Mouse (Mus musculus) hindbrain, embryonic 10.5 days (tissue): Measurements from ENCODE around the gene Alpl. TPM values are rescaled to one million over a fixed set of nuclear protein-coding genes. Genes with fewer than 3 reads are reported as not detected.

Source experiments
- DNase-seq: peaks from one replicate; pipeline ENCODE4 v3.0.0-alpha.2; 2017; ENCODE audit warnings: low spot score
- H3K27ac ChIP-seq: fragments of 300-500 bp; sonication (generic); 2 replicates; pipeline ENCODE4 v1.5.1; 2016; ENCODE audit warnings: mild to moderate bottlenecking, moderate library complexity
- H3K27me3 ChIP-seq: fragments of 300-500 bp; sonication (generic); 2 replicates; pipeline ENCODE4 v1.6.1; 2016; ENCODE audit warnings: mild to moderate bottlenecking; ENCODE audit not compliant: poor library complexity, insufficient read depth, severe bottlenecking
- H3K36me3 ChIP-seq: fragments of 300-500 bp; sonication (generic); 2 replicates; pipeline ENCODE4 v1.6.1; 2016; ENCODE audit warnings: mild to moderate bottlenecking, moderate library complexity
- H3K4me1 ChIP-seq: fragments of 300-500 bp; sonication (generic); replicated peaks from 2 replicates; pipeline ENCODE4 v1.6.1; 2016; ENCODE audit warnings: mild to moderate bottlenecking
- H3K4me3 ChIP-seq: fragments of 300-500 bp; sonication (generic); 2 replicates; pipeline ENCODE4 v1.5.1; 2016; ENCODE audit warnings: mild to moderate bottlenecking, moderate library complexity
- H3K9me3 ChIP-seq: fragments of 300-500 bp; sonication (generic); 2 replicates; pipeline ENCODE4 v1.6.1; 2016; ENCODE audit warnings: mild to moderate bottlenecking, moderate library complexity
- WGBS: fragments of 180-500 bp; shearing (Covaris S2); methylation state at CpG from one replicate; pipeline ENCODE4 v1.1.7; 2016; 5-methylcytosine and 5-hydroxymethylcytosine counted together
- polyA plus RNA-seq: library from polyadenylated mRNA; unstranded; fragments of >200 nt; fragmentation: Nextera tagmentation; extraction: Ambion mirVana; gene quantifications from 2 replicates; pipeline ENCODE4 v1.2.1, GENCODE M21; 2016

Alpl gene
- 23.4 and 26.1 TPM in 2 replicates for polyA plus RNA-seq

DNA sequence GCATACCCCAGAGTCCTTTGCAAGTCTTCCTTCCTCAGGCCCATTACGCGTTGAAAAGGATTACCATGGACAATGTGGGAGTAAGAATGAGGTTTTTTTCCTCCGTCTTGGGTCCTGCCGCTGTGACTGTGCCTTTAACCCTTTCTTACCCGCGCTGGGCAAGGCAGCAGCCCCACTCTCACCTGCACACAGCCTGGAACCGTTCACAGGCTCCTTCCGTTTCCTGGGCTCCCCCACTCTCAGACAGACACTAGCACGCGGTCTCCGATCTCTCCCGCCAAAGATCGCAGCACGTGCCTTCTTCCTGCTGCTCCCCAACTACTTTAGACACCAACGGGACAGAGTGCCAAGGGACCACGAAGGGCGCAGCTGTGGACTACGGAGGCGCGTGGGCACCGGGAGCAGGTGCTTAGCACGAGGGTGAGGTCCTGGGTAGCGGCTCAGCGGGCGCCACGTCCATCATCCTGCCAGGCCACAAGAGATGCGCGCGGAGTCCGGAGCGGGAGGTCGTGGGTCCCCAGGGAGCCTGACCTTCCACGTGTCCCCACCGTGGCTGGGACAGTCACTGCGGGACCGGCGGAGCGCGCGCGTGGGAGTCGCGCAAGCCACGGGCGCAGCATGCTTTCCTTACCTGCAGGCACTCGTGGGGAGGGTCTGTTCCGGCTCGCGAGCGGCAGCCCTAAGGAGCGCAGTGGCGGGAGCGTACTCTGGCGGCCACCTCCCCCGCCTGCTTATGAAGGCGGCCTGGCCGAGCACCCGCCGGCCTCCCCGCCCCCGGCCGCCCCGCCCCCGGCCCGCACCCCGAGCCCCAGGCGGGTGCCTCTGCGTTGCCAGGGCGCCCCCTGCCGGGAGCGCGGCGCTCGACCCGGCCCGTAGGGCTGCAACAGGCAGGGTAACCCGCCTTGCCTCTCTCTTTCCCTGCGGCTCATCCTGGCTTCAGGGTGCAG is at the start of gene Alpl:
Alpl (minus strand) TSS at position 774 of the 947 bp plus-strand sequence.
- H3K4me1 ChIP-seq = peaks cover 65% of the 10 kb centered on the region
- H3K36me3 ChIP-seq = no peaks in the 10 kb centered on the region
- DNase-seq = peak; percentile 77
- H3K9me3 ChIP-seq = no peaks in the 10 kb centered on the region
- H3K27me3 ChIP-seq = peaks cover 64% of the 10 kb centered on the region
- WGBS = 1% methylated on average over 78 of the region's 78 CpGs
- H3K27ac ChIP-seq = peak within 1 kb of the TSS; percentile 84
- H3K4me3 ChIP-seq = peak within 1 kb of the TSS; percentile 60

DNA sequence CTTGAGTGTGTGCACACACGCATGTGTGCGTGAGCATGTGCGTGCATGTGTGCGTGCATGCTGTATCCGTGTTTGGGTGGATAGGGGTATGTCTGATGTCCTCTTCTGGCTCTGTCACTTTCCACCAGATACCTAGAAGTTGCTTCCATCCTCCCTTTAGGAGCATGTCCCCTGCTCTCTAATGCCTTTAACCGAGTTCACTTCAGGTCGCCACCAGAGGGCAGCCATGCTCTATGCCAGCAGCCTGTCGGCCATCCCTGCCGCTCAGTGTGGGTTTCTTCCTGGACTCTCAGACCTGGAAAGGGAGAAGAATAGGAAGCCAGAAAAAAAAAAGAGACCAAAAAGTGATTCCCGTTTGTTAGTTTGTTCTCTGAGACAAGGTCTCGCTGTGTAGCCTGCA is 48.5 kb upstream of the Alpl start:
- H3K36me3 ChIP-seq = no peaks in the 10 kb centered on the region
- H3K27ac ChIP-seq = no peak overlapping the region
- peak; percentile 82 for DNase-seq
- no peaks in the 10 kb centered on the region for H3K27me3 ChIP-seq
- H3K4me3 ChIP-seq = no peak overlapping the region
- 24% methylated on average over 11 of the region's 11 CpGs for WGBS
- H3K9me3 ChIP-seq = 0 out of 2 replicates have a peak, but pooled peaks cover 4% of the 10 kb centered on the region
- 0 out of 2 replicates have a peak, but pooled peaks cover 4% of the 10 kb centered on the region for H3K4me1 ChIP-seq

DNA sequence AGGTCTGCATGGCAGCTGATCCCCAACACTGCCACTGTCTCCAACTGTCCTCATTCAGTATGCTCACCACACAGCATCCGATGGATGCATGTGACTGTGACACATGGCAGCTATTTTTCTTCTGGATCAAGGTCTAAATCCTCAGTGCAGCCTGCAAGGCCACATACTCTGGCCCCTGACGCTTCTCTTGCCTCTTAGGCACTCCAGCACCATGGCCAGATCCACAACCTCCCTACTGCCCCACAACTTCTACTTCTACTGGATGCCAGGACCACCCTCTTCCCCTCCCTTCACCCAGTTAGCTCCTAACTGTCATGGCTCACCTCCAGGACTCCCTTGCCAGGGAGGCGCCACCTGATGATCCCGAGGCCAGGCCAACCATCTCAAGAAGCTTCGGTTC is 43.3 kb upstream of the Alpl start:
- H3K9me3 ChIP-seq = no peaks in the 10 kb centered on the region
- peaks cover 8% of the 10 kb centered on the region for H3K4me1 ChIP-seq
- no peak for DNase-seq
- no peak overlapping the region for H3K27ac ChIP-seq
- no peak overlapping the region for H3K4me3 ChIP-seq
- H3K27me3 ChIP-seq = peaks cover 10% of the 10 kb centered on the region
- 86% methylated on average over 5 of the region's 5 CpGs for WGBS
- H3K36me3 ChIP-seq = no peaks in the 10 kb centered on the region

DNA sequence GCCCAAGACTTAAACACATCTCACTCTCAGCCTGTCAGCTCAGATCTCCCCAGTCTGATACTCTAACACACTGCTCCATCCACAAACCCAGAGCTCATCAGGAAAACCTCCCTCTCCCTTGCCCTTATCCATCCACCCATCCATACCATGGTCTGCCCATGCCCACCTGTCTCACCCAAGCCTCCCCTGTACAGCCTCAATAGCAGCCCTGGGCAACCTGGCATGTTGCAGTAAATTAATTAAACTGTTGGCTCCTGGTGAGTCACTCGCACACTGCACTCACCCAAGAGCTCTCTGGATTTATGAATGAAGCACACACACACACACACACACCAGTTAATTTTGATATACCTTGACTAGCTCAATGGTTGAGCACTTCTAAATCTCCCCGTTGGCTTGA is 42.6 kb upstream of the Alpl start:
- H3K4me3 ChIP-seq = no peak overlapping the region
- WGBS = 91% methylated on average over 2 of the region's 2 CpGs
- H3K9me3 ChIP-seq = no peaks in the 10 kb centered on the region
- no peaks in the 10 kb centered on the region for H3K36me3 ChIP-seq
- H3K27ac ChIP-seq = no peak overlapping the region
- peaks cover 8% of the 10 kb centered on the region for H3K4me1 ChIP-seq
- DNase-seq = no peak
- H3K27me3 ChIP-seq = peaks cover 10% of the 10 kb centered on the region

DNA sequence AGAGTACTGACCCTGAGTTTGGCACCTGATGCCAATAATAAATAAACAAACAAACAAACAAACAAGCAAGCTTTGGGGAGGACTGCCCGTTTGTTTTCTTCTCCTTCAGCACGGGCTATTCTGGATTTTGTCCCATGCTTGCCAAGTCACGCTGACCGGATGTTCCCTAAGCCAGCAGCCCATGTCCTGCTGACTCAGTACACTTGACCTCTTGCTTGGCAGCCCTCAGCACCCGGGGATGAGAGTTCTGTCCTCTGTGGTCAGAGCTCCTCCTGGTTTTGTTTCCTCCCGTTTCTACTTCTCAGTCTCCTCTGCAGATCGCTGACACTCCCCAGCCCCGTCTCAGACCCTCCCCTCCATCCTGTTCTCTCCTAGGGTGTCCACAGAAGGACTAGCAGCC is 41.6 kb upstream of the Alpl start:
- Histone ChIP-seq H3K4me1 (peaks cover 8% of the 10 kb centered on the region), H3K9me3 (no peaks in the 10 kb centered on the region), H3K4me3 (no peak overlapping the region), H3K36me3 (no peaks in the 10 kb centered on the region), H3K27ac (no peak overlapping the region), H3K27me3 (peaks cover 10% of the 10 kb centered on the region)
- WGBS = 83% methylated on average over 8 of the region's 8 CpGs
- no peak for DNase-seq

DNA sequence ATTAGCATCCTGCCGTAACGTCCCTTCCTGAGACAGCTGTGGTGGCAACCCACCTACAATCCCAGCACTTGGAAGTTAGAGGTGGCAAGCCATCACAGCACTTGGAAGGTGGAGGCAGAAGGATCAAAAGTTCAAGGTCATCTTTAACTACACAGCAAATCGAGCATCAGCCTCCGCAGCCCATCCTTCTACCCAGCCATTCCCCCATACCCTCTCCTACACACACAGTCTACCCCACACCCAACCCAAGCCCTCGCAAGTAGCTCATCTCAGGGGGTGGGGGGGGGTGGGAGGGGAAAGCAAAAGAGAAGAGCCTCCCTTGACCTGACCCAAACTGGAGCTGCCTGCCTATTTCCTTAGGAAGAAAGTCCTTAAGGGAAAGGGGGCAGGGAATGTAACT is 40.6 kb upstream of the Alpl start:
- H3K27me3 ChIP-seq = peaks cover 15% of the 10 kb centered on the region
- no peaks in the 10 kb centered on the region for H3K36me3 ChIP-seq
- DNase-seq = no peak
- H3K9me3 ChIP-seq = no peaks in the 10 kb centered on the region
- no peak overlapping the region for H3K4me3 ChIP-seq
- WGBS = 92% methylated on average over 5 of the region's 5 CpGs
- peaks cover 8% of the 10 kb centered on the region for H3K4me1 ChIP-seq
- H3K27ac ChIP-seq = no peak overlapping the region

DNA sequence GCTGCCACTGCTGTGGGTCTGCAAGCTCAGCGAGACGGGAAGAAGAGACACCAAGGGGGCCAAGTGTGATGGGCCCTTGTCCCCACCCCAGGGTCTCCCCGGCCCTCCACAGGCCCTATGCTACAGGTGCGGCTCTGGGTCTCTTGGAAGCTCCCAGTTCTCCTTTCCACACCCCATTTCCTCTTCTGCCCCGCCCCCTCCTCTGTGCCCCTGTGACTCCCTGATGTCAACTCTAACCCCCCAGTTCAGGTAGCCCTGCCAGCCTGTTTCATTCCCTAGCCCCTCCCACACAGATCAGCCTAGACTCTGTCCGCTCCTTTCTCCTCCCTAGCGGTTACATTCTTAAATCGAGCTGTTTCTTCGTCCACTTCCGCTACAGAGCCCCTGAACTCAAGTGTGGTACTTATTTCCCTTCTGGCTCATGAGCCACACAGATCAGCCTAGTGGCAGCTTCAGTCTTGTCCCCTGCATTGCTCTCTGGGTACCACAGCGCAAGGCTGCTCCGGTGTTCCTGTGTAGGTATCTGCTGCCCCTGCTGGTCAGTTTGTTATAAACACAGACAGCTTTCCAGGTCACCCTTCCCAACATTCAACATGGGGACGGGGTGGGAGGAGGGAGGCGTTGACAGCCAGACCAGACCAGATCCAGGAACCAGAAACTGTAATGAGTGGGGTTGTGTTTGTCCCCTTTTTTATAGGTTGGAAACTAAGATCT is 39.6 kb upstream of the Alpl start:
- Histone ChIP-seq H3K27me3 (peaks cover 23% of the 10 kb centered on the region), H3K36me3 (no peaks in the 10 kb centered on the region), H3K27ac (0 out of 2 replicates have a peak overlapping the region, but pooled peaks have one; percentile 42), H3K9me3 (no peaks in the 10 kb centered on the region), H3K4me3 (peak overlapping the region; percentile 24; the same call in 1 of the 2 replicates), H3K4me1 (peaks cover 8% of the 10 kb centered on the region)
- 16% methylated on average over 14 of the region's 14 CpGs for WGBS
- DNase-seq = peak; percentile 84

DNA sequence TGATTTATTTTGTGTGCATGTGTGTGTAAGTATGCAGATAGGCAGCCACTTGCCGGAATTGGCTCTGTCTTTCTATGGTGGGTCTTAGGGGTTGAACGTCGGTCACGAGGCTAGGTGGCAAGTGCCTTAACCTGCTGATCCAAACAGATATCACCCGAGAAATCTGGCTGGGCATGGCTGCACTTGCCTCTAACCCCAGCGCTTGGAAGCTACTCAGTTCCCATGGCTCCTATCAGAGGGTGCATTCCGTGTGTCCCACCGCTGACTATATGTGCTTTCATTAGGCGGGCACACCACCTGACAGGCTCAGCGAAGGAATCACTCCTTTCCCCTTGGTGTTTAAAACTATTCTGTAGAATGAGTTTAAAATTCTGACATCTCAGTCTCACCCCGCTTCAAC is 35.4 kb upstream of the Alpl start:
- H3K4me1 ChIP-seq = peaks cover 14% of the 10 kb centered on the region
- H3K4me3 ChIP-seq = no peak overlapping the region
- peaks cover 44% of the 10 kb centered on the region for H3K27me3 ChIP-seq
- H3K36me3 ChIP-seq = no peaks in the 10 kb centered on the region
- WGBS = 88% methylated on average over 11 of the region's 11 CpGs
- no peak for DNase-seq
- H3K27ac ChIP-seq = no peak overlapping the region
- no peaks in the 10 kb centered on the region for H3K9me3 ChIP-seq

DNA sequence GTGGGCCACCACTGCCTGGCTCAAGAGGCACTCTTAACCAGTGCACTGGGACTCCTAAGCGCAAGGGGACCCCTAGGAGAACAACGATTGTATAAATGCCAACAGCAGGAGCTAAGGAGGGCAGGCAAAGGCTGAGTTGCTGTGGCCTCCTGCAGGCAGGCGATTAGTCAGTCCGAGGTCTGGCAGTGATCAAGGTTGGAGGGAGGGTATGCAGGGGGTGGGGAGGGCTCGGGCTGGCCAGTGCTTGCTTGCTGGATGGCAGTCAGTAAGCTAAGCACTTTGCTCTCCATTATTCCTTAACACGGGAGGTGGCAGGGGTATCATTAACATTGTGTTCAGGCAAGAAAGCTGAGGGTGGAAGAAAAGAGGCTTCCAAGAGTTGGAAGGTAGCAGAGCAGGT is 34.2 kb upstream of the Alpl start:
- H3K9me3 ChIP-seq = no peaks in the 10 kb centered on the region
- H3K4me1 ChIP-seq = peaks cover 7% of the 10 kb centered on the region
- H3K27me3 ChIP-seq = peaks cover 40% of the 10 kb centered on the region
- H3K36me3 ChIP-seq = no peaks in the 10 kb centered on the region
- 21% methylated on average over 6 of the region's 6 CpGs for WGBS
- no peak overlapping the region for H3K4me3 ChIP-seq
- no peak overlapping the region for H3K27ac ChIP-seq
- no peak for DNase-seq

DNA sequence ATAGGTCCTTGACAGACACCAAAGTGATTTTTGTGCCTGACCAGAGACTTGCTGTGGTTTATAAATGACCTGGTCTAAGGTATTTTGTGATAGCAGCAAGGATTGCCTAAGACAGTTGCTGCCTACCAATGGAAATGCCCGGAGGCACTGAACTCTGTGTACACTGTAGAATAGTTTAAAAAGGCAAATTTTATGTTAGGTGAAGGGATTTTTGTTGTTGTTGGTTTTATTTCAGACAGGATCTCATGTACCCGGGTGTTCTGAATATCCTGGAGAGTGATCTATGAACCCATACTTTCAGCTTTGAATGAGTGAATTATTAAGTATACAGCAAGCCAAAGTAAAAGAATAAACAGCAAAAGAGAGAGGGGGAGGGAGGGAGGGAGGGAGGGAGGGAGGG is 28.7 kb upstream of the Alpl start:
- H3K27ac ChIP-seq = no peak overlapping the region
- H3K4me1 ChIP-seq = no peaks in the 10 kb centered on the region
- no peak for DNase-seq
- H3K9me3 ChIP-seq = no peaks in the 10 kb centered on the region; the same call in 1 of the 2 replicates
- 87% methylated on average over 2 of the region's 2 CpGs for WGBS
- no peaks in the 10 kb centered on the region for H3K36me3 ChIP-seq
- H3K4me3 ChIP-seq = no peak overlapping the region
- peaks cover 12% of the 10 kb centered on the region for H3K27me3 ChIP-seq

DNA sequence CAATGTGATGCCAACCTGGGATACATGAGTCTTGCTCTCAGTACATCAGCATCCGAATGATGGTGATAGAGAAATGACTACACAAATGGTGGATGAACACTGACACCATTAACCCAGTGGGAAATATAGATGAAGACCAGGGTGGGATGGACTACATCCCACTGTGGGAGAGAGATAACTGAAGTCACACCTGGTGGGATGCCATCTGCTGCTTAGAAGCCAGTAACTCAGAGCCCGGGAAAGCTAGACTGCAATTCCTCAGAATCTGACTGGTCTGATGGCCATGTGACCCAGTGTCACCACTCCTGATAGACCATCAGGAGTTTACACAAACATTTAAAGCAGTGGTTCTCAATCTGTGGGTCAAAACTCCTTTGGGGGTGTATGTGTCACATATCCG is 27.4 kb upstream of the Alpl start:
- H3K36me3 ChIP-seq = no peaks in the 10 kb centered on the region
- no peaks in the 10 kb centered on the region for H3K4me1 ChIP-seq
- H3K4me3 ChIP-seq = no peak overlapping the region
- no peaks in the 10 kb centered on the region; the same call in 1 of the 2 replicates for H3K9me3 ChIP-seq
- 88% methylated on average over 3 of the region's 3 CpGs for WGBS
- no peak for DNase-seq
- H3K27ac ChIP-seq = no peak overlapping the region
- no peaks in the 10 kb centered on the region for H3K27me3 ChIP-seq

DNA sequence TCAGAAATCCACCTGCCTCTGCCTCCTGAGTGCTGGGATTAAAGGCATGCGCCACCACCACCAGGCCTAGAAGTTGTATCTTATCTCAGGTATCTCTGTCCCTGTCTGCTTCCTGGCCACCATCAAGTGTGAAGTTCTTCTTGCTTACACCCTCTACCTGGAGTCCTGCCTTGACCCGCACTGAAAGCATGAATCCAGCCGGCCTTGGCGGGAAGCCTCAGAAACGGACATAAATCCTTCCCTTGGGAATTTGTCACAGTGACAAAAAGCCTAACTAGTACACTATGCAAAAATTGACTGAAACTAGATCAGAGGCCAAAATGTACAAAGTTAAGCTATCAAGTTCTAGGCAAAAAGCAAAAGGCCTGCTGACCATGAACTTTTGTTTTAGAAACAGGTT is 26.4 kb upstream of the Alpl start:
- Histone ChIP-seq H3K9me3 (no peaks in the 10 kb centered on the region; the same call in 1 of the 2 replicates), H3K4me3 (no peak overlapping the region), H3K27ac (no peak overlapping the region), H3K4me1 (no peaks in the 10 kb centered on the region), H3K27me3 (no peaks in the 10 kb centered on the region), H3K36me3 (no peaks in the 10 kb centered on the region)
- no peak for DNase-seq
- WGBS = 94% methylated on average over 5 of the region's 5 CpGs

DNA sequence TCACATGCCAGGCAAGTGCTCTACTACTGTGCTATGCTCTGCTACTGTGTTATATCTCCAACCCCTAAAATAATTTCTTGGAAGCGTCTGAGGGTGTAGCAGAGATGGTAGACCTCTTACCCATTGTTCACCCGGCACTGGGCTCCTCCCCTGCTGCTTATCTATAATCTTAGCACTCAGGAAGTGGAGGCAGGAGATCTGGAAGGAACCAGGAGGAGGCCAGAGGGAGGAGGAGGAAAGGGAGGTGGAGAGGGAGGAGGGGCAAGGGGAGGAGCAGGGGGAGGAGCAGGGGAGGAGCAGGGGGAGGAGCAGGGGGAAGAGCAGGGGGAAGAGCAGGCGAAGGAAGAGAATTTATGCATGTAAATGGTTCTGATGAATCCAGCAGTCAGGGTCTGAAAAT is 24.5 kb upstream of the Alpl start:
- Histone ChIP-seq H3K27me3 (no peaks in the 10 kb centered on the region), H3K4me1 (0 out of 2 replicates have a peak, but pooled peaks cover 3% of the 10 kb centered on the region), H3K36me3 (no peaks in the 10 kb centered on the region), H3K4me3 (no peak overlapping the region), H3K27ac (no peak overlapping the region), H3K9me3 (no peaks in the 10 kb centered on the region; the same call in 1 of the 2 replicates)
- no peak for DNase-seq
- 57% methylated on average over 3 of the region's 3 CpGs for WGBS
